Mouse (Mus musculus) limb, embryonic 11.5 days (tissue): ENCODE data around the gene Arhgef10l. TPM values are rescaled to one million over a fixed set of nuclear protein-coding genes. Genes with fewer than 3 reads are reported as not detected.

Experiments used
- ATAC-seq: fragments of 200-750 bp; cut with Nextera tagmentation; 2 replicates; pipeline ENCODE4 v1.8.0; 2017; ENCODE audit warnings: low read depth; ENCODE audit not compliant: insufficient number of reproducible peaks, low FRiP score, low TSS enrichment
- DNase-seq: peaks from one replicate; pipeline ENCODE4 v3.0.0-alpha.2; 2015; ENCODE audit warnings: low spot score
- H3K27ac ChIP-seq: fragments of 300-500 bp; sonication (generic); replicated peaks from 2 replicates; pipeline ENCODE4 v1.5.1; 2014; ENCODE audit warnings: low read depth, mild to moderate bottlenecking, low read length
- H3K27me3 ChIP-seq: fragments of 300-500 bp; sonication (generic); 2 replicates; pipeline ENCODE4 v1.6.1; 2014; ENCODE audit warnings: mild to moderate bottlenecking, low read length, mixed read lengths; ENCODE audit not compliant: control insufficient read depth, insufficient read depth
- H3K36me3 ChIP-seq: fragments of 300-500 bp; sonication (generic); 2 replicates; pipeline ENCODE4 v1.6.1; 2014; ENCODE audit warnings: mild to moderate bottlenecking, low read length, moderate library complexity, mixed read lengths; ENCODE audit not compliant: control insufficient read depth, insufficient read depth
- H3K4me1 ChIP-seq: fragments of 300-500 bp; sonication (generic); 2 replicates; pipeline ENCODE4 v1.6.1; 2014; ENCODE audit warnings: low read length, mixed read lengths; ENCODE audit not compliant: control insufficient read depth, insufficient read depth
- H3K4me2 ChIP-seq: fragments of 300-500 bp; sonication (generic); 2 replicates; pipeline ENCODE4 v1.6.1; 2014; ENCODE audit warnings: low read depth, mild to moderate bottlenecking, moderate library complexity; ENCODE audit not compliant: severe bottlenecking
- H3K4me3 ChIP-seq: fragments of 300-500 bp; sonication (generic); 2 replicates; pipeline ENCODE4 v1.5.1; 2014; ENCODE audit warnings: low read depth, low read length
- H3K9ac ChIP-seq: fragments of 300-500 bp; sonication (generic); 2 replicates; pipeline ENCODE4 v1.6.1; 2014; ENCODE audit warnings: mild to moderate bottlenecking, low read length
- H3K9me3 ChIP-seq: fragments of 300-500 bp; sonication (generic); 2 replicates; pipeline ENCODE4 v1.6.1; 2016; ENCODE audit warnings: low read length; ENCODE audit not compliant: control insufficient read depth
- WGBS: fragments of 180-500 bp; shearing (Covaris S2); extraction: QIAGEN DNeasy Blood & Tissue Kit; methylation state at CpG from one replicate; pipeline ENCODE4 v1.1.7; 2014; 5-methylcytosine and 5-hydroxymethylcytosine counted together
- polyA plus RNA-seq: library from polyadenylated mRNA; unstranded; fragments of >200 nt; fragmentation: Nextera tagmentation; extraction: Ambion mirVana; gene quantifications from 2 replicates; pipeline ENCODE4 v1.2.1, GENCODE M21; 2014

The Arhgef10l gene
- polyA plus RNA-seq, 1 experiment from 2014 or later, result 11.8 TPM

DNA sequence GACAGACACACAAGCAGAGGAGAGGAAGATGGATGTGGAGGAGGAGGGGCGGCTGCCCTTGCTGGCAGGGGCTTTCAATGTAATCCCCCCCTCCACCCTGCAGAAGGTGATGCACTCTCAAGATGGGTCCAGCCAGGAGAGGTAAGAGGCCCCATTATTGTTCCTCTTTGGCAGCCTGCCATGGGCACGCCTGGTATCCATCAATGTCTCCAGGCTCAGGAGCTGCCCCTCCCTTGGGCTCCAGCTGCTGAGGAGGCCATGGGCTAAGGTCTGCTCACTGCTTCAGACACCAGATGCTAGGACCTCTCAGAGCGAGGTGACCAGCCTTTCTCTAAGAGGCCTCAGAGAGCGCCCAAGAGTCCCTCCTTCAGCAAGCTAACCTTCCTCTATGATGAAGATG, 152.0 kb downstream of the Arhgef10l start:
- 0 out of 2 replicates have a peak, but pooled peaks have one; percentile 47 for ATAC-seq
- H3K9ac ChIP-seq, result no peak overlapping the region
- 83% methylated on average over 4 of the region's 4 CpGs for WGBS
- no peak overlapping the region for H3K4me2 ChIP-seq
- no peak overlapping the region for H3K27ac ChIP-seq
- no peaks in the 10 kb centered on the region for H3K27me3 ChIP-seq
- 0 out of 2 replicates have a peak, but pooled peaks cover 2% of the 10 kb centered on the region for H3K4me1 ChIP-seq
- H3K4me3 ChIP-seq, result no peak overlapping the region
- no peaks in the 10 kb centered on the region for H3K9me3 ChIP-seq
- peaks cover 4% of the 10 kb centered on the region; the same call in 1 of the 2 replicates for H3K36me3 ChIP-seq
- DNase-seq, result no peak

DNA sequence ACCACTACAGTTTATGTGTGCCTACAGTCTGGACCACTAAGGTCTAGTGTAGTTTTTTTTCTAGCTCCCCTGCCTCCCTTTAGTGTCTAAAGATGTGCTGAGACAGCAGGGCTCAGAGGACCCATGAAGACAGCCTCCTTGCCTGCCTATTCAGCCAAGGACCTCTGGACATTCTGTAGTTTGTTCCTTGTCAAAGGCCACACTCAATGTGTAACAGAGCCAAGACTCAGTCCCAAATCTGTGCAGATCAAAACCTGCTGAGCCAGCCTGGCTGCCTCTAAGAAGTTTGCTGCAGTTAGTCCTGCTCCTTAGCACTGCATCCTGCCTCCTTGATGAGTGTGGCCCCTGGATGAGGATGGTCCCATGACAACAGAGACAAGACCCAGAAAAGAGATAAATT, 156.0 kb downstream of the Arhgef10l start:
- Histone ChIP-seq H3K4me3 (no peak overlapping the region), H3K9me3 (no peaks in the 10 kb centered on the region), H3K4me2 (no peak overlapping the region), H3K4me1 (no peaks in the 10 kb centered on the region), H3K27ac (no peak overlapping the region), H3K27me3 (no peaks in the 10 kb centered on the region), H3K36me3 (no peaks in the 10 kb centered on the region), H3K9ac (no peak overlapping the region)
- DNase-seq (no peak), ATAC-seq (no peak)

DNA sequence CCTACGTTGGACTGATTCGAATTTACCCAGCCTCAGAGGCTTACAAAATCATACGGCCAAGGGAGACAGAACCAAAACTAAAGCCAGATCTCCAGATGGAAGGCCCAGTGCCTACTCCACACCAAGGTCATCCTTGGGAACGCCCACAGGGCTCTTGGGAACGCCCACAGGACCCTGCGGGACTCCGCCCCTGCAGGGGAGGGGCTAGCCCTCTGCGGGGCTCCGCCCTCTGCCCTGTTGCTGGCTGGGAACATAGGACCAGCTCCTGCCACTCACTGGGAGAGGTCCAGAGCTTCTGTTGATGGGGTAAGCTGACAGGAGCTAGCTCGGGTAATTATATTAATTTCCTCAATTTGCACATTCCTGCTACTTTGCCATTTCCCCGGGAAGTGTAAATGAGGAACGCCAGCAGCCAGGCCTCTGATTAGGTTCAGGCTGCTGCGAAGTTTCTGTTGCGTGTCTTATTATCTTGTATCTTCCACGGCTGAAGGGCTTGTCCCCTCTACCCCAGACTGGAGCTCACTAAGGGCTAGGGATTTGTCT, 158.6 kb downstream of the Arhgef10l start:
- Histone ChIP-seq H3K4me1 (0 out of 2 replicates have a peak, but pooled peaks cover 2% of the 10 kb centered on the region), H3K9ac (no peak overlapping the region), H3K9me3 (no peaks in the 10 kb centered on the region), H3K36me3 (no peaks in the 10 kb centered on the region), H3K4me3 (no peak overlapping the region), H3K27ac (no peak overlapping the region), H3K4me2 (no peak overlapping the region), H3K27me3 (no peaks in the 10 kb centered on the region)
- no peak for ATAC-seq
- WGBS, result 38% methylated on average over 15 of the region's 15 CpGs
- peak; percentile 43 for DNase-seq

DNA sequence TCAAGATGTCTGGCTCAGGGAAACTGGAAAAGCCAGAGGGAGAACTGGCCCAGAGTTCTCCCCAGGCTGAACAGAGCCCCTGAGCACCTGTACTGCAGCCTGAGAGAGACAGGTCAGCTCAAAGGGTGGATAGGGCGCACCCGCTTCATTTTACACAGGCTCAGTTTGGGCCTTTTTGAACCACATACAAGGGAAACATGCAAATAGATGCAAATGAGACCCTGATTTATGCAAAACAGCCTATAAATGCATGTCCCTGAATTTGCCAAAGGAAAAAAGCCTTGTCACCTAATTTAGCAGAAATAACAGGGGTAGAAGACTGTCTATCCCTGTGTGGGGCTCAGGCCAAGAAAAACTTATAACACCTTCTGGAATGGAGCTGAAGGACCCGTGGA, 160.2 kb downstream of the Arhgef10l start:
- Histone ChIP-seq H3K4me1 (peaks cover 8% of the 10 kb centered on the region; the same call in 1 of the 2 replicates), H3K36me3 (no peaks in the 10 kb centered on the region), H3K27me3 (no peaks in the 10 kb centered on the region), H3K27ac (no peak overlapping the region), H3K4me2 (no peak overlapping the region), H3K4me3 (no peak overlapping the region), H3K9ac (no peak overlapping the region), H3K9me3 (no peaks in the 10 kb centered on the region)
- ATAC-seq, result no peak
- 91% methylated on average over 3 of the region's 3 CpGs for WGBS
- no peak for DNase-seq

DNA sequence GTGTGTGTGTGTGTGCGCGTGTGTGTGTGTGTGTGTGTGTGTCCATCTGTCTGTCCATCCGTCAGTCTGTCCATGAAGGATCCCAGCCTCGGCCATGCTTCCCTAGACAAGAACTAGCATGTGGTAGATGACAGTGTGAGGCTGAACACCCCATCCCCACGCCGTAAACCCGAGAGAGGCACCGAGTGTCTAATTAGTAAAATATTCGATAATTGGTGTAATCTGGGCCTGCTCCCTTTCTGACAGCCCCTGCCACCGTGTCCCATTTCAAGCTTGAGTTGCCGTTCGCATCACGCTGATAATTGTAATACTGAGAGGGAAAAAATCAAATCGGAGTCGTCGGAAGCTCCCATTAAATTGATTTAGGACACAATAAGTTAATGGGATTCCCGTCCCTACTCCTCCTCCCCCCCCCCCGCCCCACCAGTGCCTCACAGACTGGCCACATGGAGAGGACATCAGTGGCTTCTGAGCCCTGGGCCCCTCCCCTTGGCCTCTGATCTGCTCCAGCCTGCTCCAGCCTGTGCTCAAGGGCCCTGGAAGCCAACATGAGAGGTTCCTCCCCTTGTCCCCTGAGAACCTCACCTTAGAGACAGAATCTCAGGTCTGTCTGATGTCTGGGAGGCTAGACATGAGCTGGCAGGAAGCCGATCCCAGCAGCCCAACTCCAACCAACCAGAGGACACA, 160.7 kb downstream of the Arhgef10l start:
- Histone ChIP-seq H3K9me3 (no peaks in the 10 kb centered on the region), H3K9ac (no peak overlapping the region), H3K36me3 (no peaks in the 10 kb centered on the region), H3K4me1 (peaks cover 8% of the 10 kb centered on the region; the same call in 1 of the 2 replicates), H3K4me3 (no peak overlapping the region), H3K27me3 (no peaks in the 10 kb centered on the region), H3K27ac (no peak overlapping the region), H3K4me2 (no peak overlapping the region)
- no peak for ATAC-seq
- no peak for DNase-seq
- 47% methylated on average over 19 of the region's 19 CpGs for WGBS

DNA sequence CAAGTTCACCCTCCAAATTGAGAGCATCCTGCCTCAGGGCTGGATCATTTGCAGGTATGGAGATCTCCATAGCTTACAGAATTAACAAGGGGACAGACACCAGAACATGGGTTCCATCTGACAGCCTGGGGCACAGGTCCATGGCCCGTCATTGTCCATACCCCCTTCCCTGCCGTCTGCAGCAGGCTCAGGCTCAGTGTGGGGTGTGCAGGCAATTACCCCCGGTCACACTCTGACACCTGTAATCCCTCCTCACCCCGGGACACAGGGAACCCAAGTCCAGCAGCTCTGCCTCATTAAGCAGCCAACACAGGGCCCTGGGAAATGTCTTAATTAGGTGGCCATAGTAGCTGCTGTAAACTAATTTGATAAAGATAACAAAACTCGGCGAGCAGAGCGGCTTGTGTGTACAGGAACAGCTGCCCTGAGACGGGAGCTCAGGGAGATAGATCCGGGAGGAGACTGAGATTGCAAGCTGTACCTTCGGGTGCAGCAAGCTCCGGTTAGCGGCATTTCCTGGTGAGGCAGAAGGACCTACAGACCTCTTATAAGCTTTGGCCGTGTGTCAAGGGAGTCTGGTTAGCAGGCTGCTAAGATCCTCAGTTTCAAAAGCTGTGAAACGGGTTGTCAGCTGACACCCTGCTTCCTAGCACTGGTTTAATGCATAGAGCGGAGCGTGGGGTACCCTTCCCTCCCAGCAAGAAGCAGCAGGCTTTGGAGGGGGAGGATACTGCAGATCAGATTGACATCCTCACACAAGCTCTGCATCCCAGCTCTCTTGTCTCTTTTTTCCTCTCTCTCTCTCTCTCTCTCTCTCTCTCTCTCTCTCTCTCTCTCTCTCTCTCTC, 161.5 kb downstream of the Arhgef10l start:
- no peaks in the 10 kb centered on the region for H3K36me3 ChIP-seq
- WGBS, result 20% methylated on average over 16 of the region's 16 CpGs
- H3K27me3 ChIP-seq, result no peaks in the 10 kb centered on the region
- no peak overlapping the region for H3K27ac ChIP-seq
- no peak overlapping the region for H3K4me2 ChIP-seq
- H3K4me1 ChIP-seq, result peaks cover 8% of the 10 kb centered on the region; the same call in 1 of the 2 replicates
- H3K9ac ChIP-seq, result no peak overlapping the region
- ATAC-seq (no peak), DNase-seq (no peak)
- H3K4me3 ChIP-seq, result no peak overlapping the region
- no peaks in the 10 kb centered on the region for H3K9me3 ChIP-seq

DNA sequence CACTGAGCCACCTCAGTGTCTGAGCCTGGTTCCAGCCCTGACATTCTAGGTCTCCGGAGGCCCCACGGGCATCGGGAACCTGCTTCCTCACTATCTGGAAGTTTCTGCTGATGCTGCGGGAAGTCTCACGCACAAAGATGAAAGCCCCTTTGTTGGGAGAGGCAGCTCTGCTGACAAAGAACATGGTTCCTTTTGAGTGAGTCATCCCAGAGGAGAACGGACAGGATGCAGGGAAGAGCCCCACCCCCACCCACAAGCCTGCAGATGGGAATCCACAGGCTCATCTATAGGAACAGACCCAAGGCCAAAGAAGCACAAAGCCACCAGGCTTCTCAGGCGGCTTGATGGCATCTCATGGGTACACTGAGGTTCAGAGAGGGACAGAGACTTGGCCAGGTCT, 165.0 kb downstream of the Arhgef10l start:
- DNase-seq (no peak), ATAC-seq (no peak)
- Histone ChIP-seq H3K36me3 (no peaks in the 10 kb centered on the region), H3K27ac (no peak overlapping the region), H3K4me1 (peaks cover 14% of the 10 kb centered on the region; the same call in 1 of the 2 replicates), H3K27me3 (no peaks in the 10 kb centered on the region), H3K9me3 (no peaks in the 10 kb centered on the region), H3K9ac (no peak overlapping the region), H3K4me2 (no peak overlapping the region), H3K4me3 (no peak overlapping the region)
- 75% methylated on average over 7 of the region's 7 CpGs for WGBS

DNA sequence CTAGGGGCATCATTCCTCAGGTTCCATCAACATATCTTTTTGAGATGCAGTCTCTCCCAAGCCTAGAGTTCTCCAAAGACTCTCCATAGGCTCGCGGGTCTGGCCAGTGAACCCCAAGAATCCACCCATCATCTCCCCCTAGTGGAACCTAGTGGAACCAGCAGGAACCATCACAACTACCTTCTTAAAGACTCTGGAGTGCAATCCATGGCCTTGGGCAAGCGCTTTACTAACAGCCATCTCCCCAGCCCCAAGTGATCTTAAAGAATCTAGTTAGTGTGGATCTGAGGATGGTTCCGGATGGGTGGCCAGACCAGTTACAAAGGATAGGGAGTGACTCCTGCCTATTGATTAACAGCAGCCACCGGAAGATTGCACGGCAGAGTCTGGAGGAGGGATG, 166.2 kb downstream of the Arhgef10l start:
- Histone ChIP-seq H3K27me3 (no peaks in the 10 kb centered on the region), H3K9ac (no peak overlapping the region), H3K9me3 (no peaks in the 10 kb centered on the region), H3K4me1 (peaks cover 14% of the 10 kb centered on the region; the same call in 1 of the 2 replicates), H3K4me2 (no peak overlapping the region), H3K4me3 (no peak overlapping the region), H3K27ac (no peak overlapping the region), H3K36me3 (no peaks in the 10 kb centered on the region)
- DNase-seq (no peak), ATAC-seq (no peak)
- WGBS, result 90% methylated on average over 6 of the region's 6 CpGs
